Mouse (Mus musculus) hindbrain, embryonic 10.5 days (tissue): Measurements from ENCODE around the gene Rsrc2. TPM values are rescaled to one million over a fixed set of nuclear protein-coding genes. Genes with fewer than 3 reads are reported as not detected.

Source experiments
- DNase-seq: peaks from one replicate; pipeline ENCODE4 v3.0.0-alpha.2; 2017; ENCODE audit warnings: low spot score
- H3K27ac ChIP-seq: fragments of 300-500 bp; sonication (generic); 2 replicates; pipeline ENCODE4 v1.5.1; 2016; ENCODE audit warnings: mild to moderate bottlenecking, moderate library complexity
- H3K27me3 ChIP-seq: fragments of 300-500 bp; sonication (generic); 2 replicates; pipeline ENCODE4 v1.6.1; 2016; ENCODE audit warnings: mild to moderate bottlenecking; ENCODE audit not compliant: poor library complexity, insufficient read depth, severe bottlenecking
- H3K36me3 ChIP-seq: fragments of 300-500 bp; sonication (generic); 2 replicates; pipeline ENCODE4 v1.6.1; 2016; ENCODE audit warnings: mild to moderate bottlenecking, moderate library complexity
- H3K4me1 ChIP-seq: fragments of 300-500 bp; sonication (generic); replicated peaks from 2 replicates; pipeline ENCODE4 v1.6.1; 2016; ENCODE audit warnings: mild to moderate bottlenecking
- H3K4me3 ChIP-seq: fragments of 300-500 bp; sonication (generic); 2 replicates; pipeline ENCODE4 v1.5.1; 2016; ENCODE audit warnings: mild to moderate bottlenecking, moderate library complexity
- H3K9me3 ChIP-seq: fragments of 300-500 bp; sonication (generic); 2 replicates; pipeline ENCODE4 v1.6.1; 2016; ENCODE audit warnings: mild to moderate bottlenecking, moderate library complexity
- WGBS: fragments of 180-500 bp; shearing (Covaris S2); methylation state at CpG from one replicate; pipeline ENCODE4 v1.1.7; 2016; 5-methylcytosine and 5-hydroxymethylcytosine counted together
- polyA plus RNA-seq: library from polyadenylated mRNA; unstranded; fragments of >200 nt; fragmentation: Nextera tagmentation; extraction: Ambion mirVana; gene quantifications from 2 replicates; pipeline ENCODE4 v1.2.1, GENCODE M21; 2016

Rsrc2 gene
- polyA plus RNA-seq, 1 experiment from 2014 or later, result 104 TPM

GRCm38 (mm10) chr5:123683377-123684220 is 65.6 kb downstream of the Rsrc2 start:
- DNase-seq, result peak; percentile 72
- under 1% methylated on average over 90 of the region's 92 CpGs for WGBS

GRCm38 (mm10) chr5:123683043-123683376 is 66.2 kb downstream of the Rsrc2 start:
- 6% methylated on average over 6 of the region's 6 CpGs for WGBS
- Histone ChIP-seq H3K9me3 (no peaks in the 10 kb centered on the region), H3K36me3 (no peaks in the 10 kb centered on the region), H3K4me3 (peak overlapping the region; percentile 98), H3K4me1 (peaks cover 37% of the 10 kb centered on the region), H3K27ac (peak overlapping the region; percentile 100), H3K27me3 (no peaks in the 10 kb centered on the region)
- DNase-seq, result no peak

More at GRCm38 (mm10) chr5:123683377-123684220, 65.6 kb downstream of the Rsrc2 start:
- H3K27me3 ChIP-seq, result no peaks in the 10 kb centered on the region
- no peaks in the 10 kb centered on the region for H3K9me3 ChIP-seq
- H3K4me1 ChIP-seq, result peaks cover 37% of the 10 kb centered on the region
- peak overlapping the region; percentile 98 for H3K4me3 ChIP-seq
- no peaks in the 10 kb centered on the region for H3K36me3 ChIP-seq
- H3K27ac ChIP-seq, result peak overlapping the region; percentile 100

- Histone ChIP-seq H3K9me3 (no peaks in the 10 kb centered on the region), H3K36me3 (peaks cover 2% of the 10 kb centered on the region), H3K4me3 (peak overlapping the region; percentile 98), H3K4me1 (peaks cover 37% of the 10 kb centered on the region), H3K27ac (peak overlapping the region; percentile 35), H3K27me3 (no peaks in the 10 kb centered on the region)
- DNase-seq, result no peak
- WGBS, result 49% methylated on average over 4 of the region's 4 CpGs
Measured at GRCm38 (mm10) chr5:123682372-123682771, 66.8 kb downstream of the Rsrc2 start.

- Histone ChIP-seq H3K4me1 (peaks cover 31% of the 10 kb centered on the region), H3K27me3 (no peaks in the 10 kb centered on the region), H3K36me3 (peaks cover 5% of the 10 kb centered on the region), H3K9me3 (no peaks in the 10 kb centered on the region), H3K27ac (no peak overlapping the region), H3K4me3 (no peak overlapping the region)
- DNase-seq, result no peak
- 69% methylated on average over 5 of the region's 5 CpGs for WGBS
Measured at GRCm38 (mm10) chr5:123679546-123680263, 69.5 kb downstream of the Rsrc2 start.

GRCm38 (mm10) chr5:123679106-123679505 is 70.1 kb downstream of the Rsrc2 start:
- H3K27me3 ChIP-seq, result no peaks in the 10 kb centered on the region
- H3K4me1 ChIP-seq, result peaks cover 25% of the 10 kb centered on the region
- 76% methylated on average over 3 of the region's 3 CpGs for WGBS
- H3K36me3 ChIP-seq, result peaks cover 5% of the 10 kb centered on the region
- H3K27ac ChIP-seq, result no peak overlapping the region
- no peak for DNase-seq
- H3K9me3 ChIP-seq, result no peaks in the 10 kb centered on the region
- no peak overlapping the region for H3K4me3 ChIP-seq

Other genes starting within 250 kb of the Rsrc2 start
- 1.3 and 1.4 TPM in 2 replicates for gene B3gnt4, start 239.0 kb downstream of the Rsrc2 start, polyA plus RNA-seq
- gene Diablo, start 225.2 kb downstream of the Rsrc2 start, polyA plus RNA-seq, result 149 and 152 TPM in 2 replicates
- not detected in 2 replicates for gene Gm49027, start 223.9 kb downstream of the Rsrc2 start, polyA plus RNA-seq
- gene Vps33a, start 176.4 kb downstream of the Rsrc2 start, polyA plus RNA-seq, result 35.8 and 37.6 TPM in 2 replicates
- 44.4 and 52.0 TPM in 2 replicates for gene Clip1, start 64.8 kb downstream of the Rsrc2 start, polyA plus RNA-seq
- gene Zcchc8, start 28.3 kb downstream of the Rsrc2 start, polyA plus RNA-seq, result 77.4 and 92.5 TPM in 2 replicates
- 31.0 and 43.3 TPM in 2 replicates for gene Kntc1, start 302 bp upstream of the Rsrc2 start, polyA plus RNA-seq
- 0.08 TPM in 1 of 2 replicates, not detected in the other for gene Hcar2, start 116.1 kb upstream of the Rsrc2 start, polyA plus RNA-seq
- gene Hcar1, start 130.6 kb upstream of the Rsrc2 start, polyA plus RNA-seq, result not detected in 2 replicates
- gene Denr, start 157.8 kb upstream of the Rsrc2 start, polyA plus RNA-seq, result 152 and 166 TPM in 2 replicates
- 1.9 and 2.7 TPM in 2 replicates for gene Gm43518, start 178.0 kb upstream of the Rsrc2 start, polyA plus RNA-seq
- gene Ccdc62, start 181.3 kb upstream of the Rsrc2 start, polyA plus RNA-seq, result 5.1 and 6.6 TPM in 2 replicates
- gene Hip1r, start 224.2 kb upstream of the Rsrc2 start, polyA plus RNA-seq, result 12.2 and 12.5 TPM in 2 replicates